Mouse (Mus musculus) cortical plate, adult 2 months (tissue): ENCODE results near the gene Itgb2.

ENCODE experiments used
- CTCF ChIP-seq: fragments of 200-500 bp; IDR thresholded peaks from 2 replicates; pipeline ENCODE4 v1.5.1; 2011; ENCODE audit warnings: mild to moderate bottlenecking, control low read depth, low read length; ENCODE audit not compliant: insufficient read depth; ENCODE audit errors: extremely low read depth
- POLR2A ChIP-seq: fragments of 200-500 bp; IDR thresholded peaks from 2 replicates; pipeline ENCODE4 v1.6.1; 2011; ENCODE audit warnings: mild to moderate bottlenecking, low read length, control low read depth; ENCODE audit not compliant: insufficient read depth; ENCODE audit errors: extremely low read depth

DNA sequence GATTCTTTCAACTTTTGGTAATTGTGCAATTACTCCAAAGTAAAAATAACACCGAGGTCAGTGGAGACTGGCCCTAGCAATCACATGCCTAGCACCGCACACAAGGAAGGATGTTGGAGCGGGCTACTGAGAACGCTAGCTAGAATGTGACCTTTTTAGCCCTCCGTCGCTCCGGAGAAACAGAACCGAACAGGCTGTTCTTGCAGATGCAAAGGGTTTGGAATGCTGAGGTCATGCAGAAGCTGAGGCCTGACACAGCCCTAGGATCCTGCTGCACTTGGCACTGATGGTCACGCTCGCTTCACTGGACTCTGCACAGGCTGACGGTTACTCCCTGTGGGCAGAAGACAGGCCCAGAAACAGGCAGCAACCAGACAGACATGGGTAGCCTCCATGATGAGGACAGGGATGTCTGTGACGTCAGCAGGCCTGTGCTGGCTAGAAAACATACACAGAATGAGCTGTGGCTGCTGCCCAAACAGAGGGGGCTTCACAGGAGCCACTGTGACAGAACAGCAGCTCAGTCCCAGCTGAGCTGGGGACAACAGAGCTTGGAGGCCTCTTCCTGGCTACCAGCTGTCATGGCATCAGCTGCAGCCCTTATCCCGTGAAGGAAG lies 23.0 kb upstream of the Itgb2 start:
- TF ChIP-seq CTCF (no peak), POLR2A (no peak)
